8 mouse cellular contexts compared by ENCODE assay signal in the genomic region with DNA sequence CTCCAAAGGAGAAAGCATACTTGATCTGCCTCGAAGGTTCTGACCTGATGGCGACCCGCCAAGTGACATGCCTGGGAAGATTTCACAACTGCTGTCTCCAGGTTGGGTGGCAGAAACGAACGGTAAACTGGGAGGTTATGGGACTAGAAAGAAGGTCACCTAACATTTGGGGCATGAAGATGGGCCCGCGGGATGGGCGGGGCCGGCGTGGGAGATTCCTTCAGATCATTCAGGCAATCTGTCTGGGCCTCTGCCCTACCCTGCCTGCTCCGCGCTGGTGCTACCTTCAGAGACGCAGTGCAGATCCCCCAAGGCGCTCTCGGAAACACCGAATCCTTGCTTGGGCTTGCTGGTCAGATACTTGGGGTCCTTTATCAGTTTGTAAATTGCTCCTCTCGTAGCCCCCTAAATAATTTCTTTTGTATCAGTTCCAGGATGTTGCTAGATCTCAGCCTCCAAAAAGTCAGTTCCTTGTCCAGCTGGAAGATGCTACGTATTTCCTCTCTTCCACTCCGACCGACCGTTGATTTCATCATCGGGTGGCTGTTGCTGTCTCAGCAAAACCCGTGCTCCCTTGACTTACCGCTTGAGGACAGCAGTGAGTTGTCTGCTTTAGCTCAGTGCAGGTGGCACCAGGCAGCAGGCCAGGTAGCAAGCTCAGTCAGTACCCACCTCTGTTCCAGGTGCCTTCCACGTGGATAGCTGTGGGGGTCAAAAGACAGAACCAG. TPM values are rescaled to one million over a fixed set of nuclear protein-coding genes. Genes with fewer than 3 reads are reported as not detected.
DNase-seq lines count a peak whose midpoint lies in the region; ATAC-seq and TF ChIP-seq lines count a peak whose summit lies in the region.

No protein-coding gene starts in this region.

- H3K9me3 ChIP-seq in CH12.LX (replicated peaks; ENCODE audit: low read length), result no peaks in the 10 kb centered on the region
- no peaks in the 10 kb centered on the region for H3K9me3 ChIP-seq in hindbrain, embryonic 15.5 days

- peak; percentile 89 for DNase-seq in CH12.LX (ENCODE audit: extremely low read depth)
- peak; percentile 32 for DNase-seq in left cerebral cortex, adult 11 months (ENCODE audit: low spot score)
- DNase-seq in lung, postnatal 25 days (ENCODE audit: low spot score), result peak; percentile 68
- DNase-seq in right cerebral cortex, adult 18-20 months, result peak; percentile 69
- DNase-seq in gastrocnemius, postnatal 25 days, result no peak

- 10% methylated on average over 25 of the region's 25 CpGs for WGBS in hindbrain, embryonic 15.5 days

- H3K4me2 ChIP-seq in CH12.LX (ENCODE audit: insufficient read depth, low read depth, poor library complexity, severe bottlenecking), result peak overlapping the region; percentile 22; the same call in 1 of the 2 replicates
- peak overlapping the region; percentile 74 for H3K4me2 ChIP-seq in hindbrain, embryonic 15.5 days

- TF ChIP-seq POLR2A in CH12.LX (IDR thresholded peaks at IDR 0.05; ENCODE audit: low read depth, low read length), result peak; percentile 43; the same call in 1 of the 2 replicates
- TF ChIP-seq POLR2A in bone marrow macrophage, adult 2 months (IDR thresholded peaks at IDR 0.05; ENCODE audit: borderline replicate concordance, low read depth, low read length), result no peak

- dilution Hi-C loops in CH12.LX (cut with MboI; ENCODE audit: extremely low pct_ligation_motif_present, extremely low pct_unique_long_range_greater_than_20kb, low sequenced_read_pairs), result no loop called here

- peak overlapping the region; percentile 95 for H3K27ac ChIP-seq in CH12.LX (ENCODE audit: insufficient read depth, low read depth)
- peak overlapping the region; percentile 30; the same call in 1 of the 2 replicates for H3K27ac ChIP-seq in bone marrow macrophage, adult 2 months (ENCODE audit: insufficient read depth, low read depth, low read length)
- 0 out of 2 replicates have a peak overlapping the region, but pooled peaks have one; percentile 31 for H3K27ac ChIP-seq in hindbrain, embryonic 15.5 days (replicated peaks)

- H3K4me1 ChIP-seq in CH12.LX (ENCODE audit: control insufficient read depth in 1 of 2, insufficient read depth in 2 of 2), result peaks cover 6 to 55% of the 10 kb centered on the region in 2 experiments
- H3K4me1 ChIP-seq in bone marrow macrophage, adult 2 months (ENCODE audit: control insufficient read depth, insufficient read depth, low read length), result peaks cover 34% of the 10 kb centered on the region
- peaks cover 8% of the 10 kb centered on the region for H3K4me1 ChIP-seq in hindbrain, embryonic 15.5 days (replicated peaks)

- in situ Hi-C loops in CH12.LX (cut with MboI; ENCODE audit: low pct_ligation_motif_present, low pct_unique_long_range_greater_than_20kb, low sequenced_read_pairs), result no loop called here

- H3K79me2 ChIP-seq in CH12.LX (replicated peaks; ENCODE audit: control insufficient read depth, extremely low read depth, insufficient read depth, poor library complexity, severe bottlenecking), result no peaks in the 10 kb centered on the region; the same call in 1 of the 2 replicates

- peak; percentile 60 to 88 for TF ChIP-seq CTCF in CH12.LX (conservative IDR thresholded peaks at IDR 0.05 in 1 of 2, IDR thresholded peaks at IDR 0.05 in 1 of 2; ENCODE audit: low read depth in 2 of 2, low read length in 2 of 2)
- peak; percentile 66; the same call in 1 of the 2 replicates for TF ChIP-seq CTCF in bone marrow macrophage, adult 2 months (IDR thresholded peaks at IDR 0.05; ENCODE audit: low read depth, low read length)

- peak; percentile 78 for ATAC-seq in erythroid progenitor cell, adult 5-6 weeks (replicated peaks; ENCODE audit: low FRiP score, poor library complexity, severe bottlenecking)
- ATAC-seq in hindbrain, embryonic 15.5 days (ENCODE audit: low FRiP score, low read depth), result peak; percentile 88

- H3K36me3 ChIP-seq in CH12.LX (replicated peaks in 1 of 2; ENCODE audit: control insufficient read depth in 1 of 2, insufficient read depth in 1 of 2, low read length in 1 of 2), result peaks cover 6 to 8% of the 10 kb centered on the region in 2 experiments
- no peaks in the 10 kb centered on the region for H3K36me3 ChIP-seq in hindbrain, embryonic 15.5 days

- no peaks in the 10 kb centered on the region for H3K27me3 ChIP-seq in CH12.LX (replicated peaks)
- H3K27me3 ChIP-seq in hindbrain, embryonic 15.5 days, result peaks cover 2% of the 10 kb centered on the region; the same call in 1 of the 2 replicates

- peak; percentile 32; the same call in 1 of the 2 replicates for TF ChIP-seq EP300 in CH12.LX (IDR thresholded peaks at IDR 0.05; ENCODE audit: low read length)

- peak overlapping the region; percentile 85 for H3K9ac ChIP-seq in CH12.LX (ENCODE audit: insufficient read depth, low read depth)
- peak overlapping the region; percentile 44 for H3K9ac ChIP-seq in hindbrain, embryonic 15.5 days

- peak; percentile 73 for TF ChIP-seq RAD21 in CH12.LX (IDR thresholded peaks at IDR 0.05; ENCODE audit: low read depth, low read length)

- peak overlapping the region; percentile 54 to 73 (median 69) for H3K4me3 ChIP-seq in CH12.LX (replicated peaks in 1 of 3; ENCODE audit: low read depth in 2 of 3, low read length in 2 of 3, poor library complexity in 1 of 3)
- H3K4me3 ChIP-seq in bone marrow macrophage, adult 2 months (ENCODE audit: insufficient read depth, low read length), result peak overlapping the region; percentile 52
- peak overlapping the region; percentile 40 for H3K4me3 ChIP-seq in hindbrain, embryonic 15.5 days

TF ChIP-seq in CH12.LX, 34 proteins besides CTCF, POLR2A, EP300 and RAD21 (continues in another document):
- TF ChIP-seq USF1 (IDR thresholded peaks at IDR 0.05; ENCODE audit: low read depth, low read length) (no peak), UBTF (IDR thresholded peaks at IDR 0.05; ENCODE audit: low read depth, low read length) (no peak), MXI1 (IDR thresholded peaks at IDR 0.05; ENCODE audit: low read depth, low read length) (peak; percentile 78; the same call in 1 of the 2 replicates), POLR2AphosphoS2 (IDR thresholded peaks at IDR 0.05; ENCODE audit: low read depth, low read length) (no peak), MAX (IDR thresholded peaks at IDR 0.05; ENCODE audit: low read length) (peak; percentile 64; the same call in 1 of the 2 replicates), ZC3H11A (IDR thresholded peaks at IDR 0.05; ENCODE audit: low read depth, low read length) (no peak), IRF4 (IDR thresholded peaks at IDR 0.05; ENCODE audit: low read depth, low read length) (peak; percentile 38; the same call in 1 of the 2 replicates)

RNA-seq across cellular contexts. Expression of a gene that starts 12.6 kb away (rescaled TPM):
- total RNA-seq in CH12.LX (2012; rRNA removed), result not detected in 2 replicates
- total RNA-seq in CH12.LX (2014; rRNA removed), result not detected in 2 replicates
- 0.19 TPM in 1 of 2 replicates, not detected in the other for polyA plus RNA-seq in CH12.LX (2012; ENCODE audit: insufficient read length, low read depth)
- polyA plus RNA-seq in bone marrow macrophage, adult 2 months (2012; ENCODE audit: insufficient read depth, insufficient read length, missing spikeins), result not detected in 2 replicates
- not detected in 2 replicates for total RNA-seq in erythroid progenitor cell, adult 5-6 weeks (2015; ENCODE audit: low replicate concordance)
- not detected in 2 replicates for total RNA-seq in erythroid progenitor cell, adult 5-6 weeks (2017; ENCODE audit: low replicate concordance)
- polyA plus RNA-seq in hindbrain, embryonic 15.5 days (2015; fragmentation: Nextera tagmentation; extraction: Ambion mirVana), result not detected in 2 replicates
- total RNA-seq in gastrocnemius, postnatal 25 days (2021), result not detected

RNA-seq across cellular contexts. Expression of a gene that starts 26.1 kb away (rescaled TPM):
- total RNA-seq in CH12.LX (2012; rRNA removed), result 172 and 205 TPM in 2 replicates
- 133 and 155 TPM in 2 replicates for total RNA-seq in CH12.LX (2014; rRNA removed)
- 84.9 and 93.4 TPM in 2 replicates for polyA plus RNA-seq in CH12.LX (2012; ENCODE audit: insufficient read length, low read depth)
- polyA plus RNA-seq in bone marrow macrophage, adult 2 months (2012; ENCODE audit: insufficient read depth, insufficient read length, missing spikeins), result 145 and 150 TPM in 2 replicates
- 9.2 and 11.9 TPM in 2 replicates for total RNA-seq in erythroid progenitor cell, adult 5-6 weeks (2015; ENCODE audit: low replicate concordance)
- total RNA-seq in erythroid progenitor cell, adult 5-6 weeks (2017; ENCODE audit: low replicate concordance), result 39.5 and 42.1 TPM in 2 replicates
- polyA plus RNA-seq in hindbrain, embryonic 15.5 days (2015; fragmentation: Nextera tagmentation; extraction: Ambion mirVana), result 5.0 and 6.1 TPM in 2 replicates
- total RNA-seq in gastrocnemius, postnatal 25 days (2021), result 1 to 10 TPM; 2.1 to 2.3 TPM

RNA-seq across cellular contexts. Expression of a gene that starts 46.0 kb away (rescaled TPM):
- total RNA-seq in CH12.LX (2012; rRNA removed) (107 and 136 TPM in 2 replicates), CH12.LX (2014; rRNA removed) (91.0 and 105 TPM in 2 replicates)
- polyA plus RNA-seq in CH12.LX (2012; ENCODE audit: insufficient read length, low read depth), result 197 and 199 TPM in 2 replicates
- 35.3 and 40.9 TPM in 2 replicates for polyA plus RNA-seq in bone marrow macrophage, adult 2 months (2012; ENCODE audit: insufficient read depth, insufficient read length, missing spikeins)
- 5.4 and 8.3 TPM in 2 replicates for total RNA-seq in erythroid progenitor cell, adult 5-6 weeks (2015; ENCODE audit: low replicate concordance)
- total RNA-seq in erythroid progenitor cell, adult 5-6 weeks (2017; ENCODE audit: low replicate concordance), result 2.6 and 8.3 TPM in 2 replicates
- polyA plus RNA-seq in hindbrain, embryonic 15.5 days (2015; fragmentation: Nextera tagmentation; extraction: Ambion mirVana), result 51.1 and 52.5 TPM in 2 replicates
- total RNA-seq in gastrocnemius, postnatal 25 days (2021), result 10 to 100 TPM; 12.6 to 14.4 TPM

RNA-seq across cellular contexts. Expression of a gene that starts 46.2 kb away (rescaled TPM):
- total RNA-seq in CH12.LX (2012; rRNA removed) (63.3 and 66.5 TPM in 2 replicates), CH12.LX (2014; rRNA removed) (98.8 and 105 TPM in 2 replicates)
- 95.8 and 96.3 TPM in 2 replicates for polyA plus RNA-seq in CH12.LX (2012; ENCODE audit: insufficient read length, low read depth)
- 44.1 and 44.5 TPM in 2 replicates for polyA plus RNA-seq in bone marrow macrophage, adult 2 months (2012; ENCODE audit: insufficient read depth, insufficient read length, missing spikeins)
- 3.2 and 5.0 TPM in 2 replicates for total RNA-seq in erythroid progenitor cell, adult 5-6 weeks (2015; ENCODE audit: low replicate concordance)
- 4.6 and 8.3 TPM in 2 replicates for total RNA-seq in erythroid progenitor cell, adult 5-6 weeks (2017; ENCODE audit: low replicate concordance)
- polyA plus RNA-seq in hindbrain, embryonic 15.5 days (2015; fragmentation: Nextera tagmentation; extraction: Ambion mirVana), result 62.2 and 64.5 TPM in 2 replicates
- total RNA-seq in gastrocnemius, postnatal 25 days (2021), result 10 to 100 TPM; 10.2 to 10.8 TPM

RNA-seq across cellular contexts. Expression of a gene that starts 49.8 kb away (rescaled TPM):
- not detected in 2 replicates for total RNA-seq in CH12.LX (2012; rRNA removed)
- not detected in 2 replicates for total RNA-seq in CH12.LX (2014; rRNA removed)
- polyA plus RNA-seq in CH12.LX (2012; ENCODE audit: insufficient read length, low read depth), result not detected in 2 replicates
- not detected in 2 replicates for polyA plus RNA-seq in bone marrow macrophage, adult 2 months (2012; ENCODE audit: insufficient read depth, insufficient read length, missing spikeins)
- not detected in 2 replicates for total RNA-seq in erythroid progenitor cell, adult 5-6 weeks (2015; ENCODE audit: low replicate concordance)
- not detected in 2 replicates for total RNA-seq in erythroid progenitor cell, adult 5-6 weeks (2017; ENCODE audit: low replicate concordance)
- polyA plus RNA-seq in hindbrain, embryonic 15.5 days (2015; fragmentation: Nextera tagmentation; extraction: Ambion mirVana), result 0.14 and 0.45 TPM in 2 replicates
- not detected for total RNA-seq in gastrocnemius, postnatal 25 days (2021)

Comparison
In these comparisons a context has a peak if more than half of its experiments do, and no peak if none do; other contexts are left out.
1. H3K27ac ChIP-seq: peak in every context shown above with its lines; median percentile 95 in CH12.LX; 31 in hindbrain, embryonic 15.5 days; 30 in bone marrow macrophage, adult 2 months.
2. RNA of a gene that starts 46.0 kb away (total RNA-seq): 91.0 to 136 TPM in CH12.LX; 12.6 to 14.4 TPM in gastrocnemius, postnatal 25 days and 2.6 to 8.3 TPM in erythroid progenitor cell, adult 5-6 weeks; every median in the first group is over 4 times any median in the second.
3. Peak in every context shown above with its lines, with median percentiles within 50 percentile points of each other: H3K4me3 ChIP-seq.